Mouse (Mus musculus): ENCODE results near the gene Larp4.

DNA sequence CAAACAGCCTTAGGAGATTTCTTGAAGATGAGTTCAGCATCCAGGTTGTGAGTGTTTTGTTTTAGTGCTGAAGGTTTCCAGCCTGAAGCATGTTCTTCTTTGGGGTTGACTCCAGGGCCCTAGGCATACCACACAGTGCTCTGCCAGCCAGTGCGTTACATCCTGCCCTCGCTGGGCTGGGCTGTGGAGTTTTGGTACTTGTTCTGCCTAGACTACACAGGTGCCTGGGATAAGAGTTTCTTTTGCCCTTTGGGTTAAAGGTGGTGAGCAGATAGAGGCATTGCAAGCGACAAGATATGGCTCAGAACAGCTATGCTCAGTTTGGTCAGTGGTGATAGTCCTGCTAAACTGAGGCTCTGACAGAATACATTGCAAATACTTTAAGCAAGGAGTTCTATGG is 88.3 kb downstream of the Larp4 start:
- TF ChIP-seq POLR2A (IDR thresholded peaks at IDR 0.05; ENCODE audit: extremely low read depth, insufficient read depth, low read length) (no peak), CTCF (IDR thresholded peaks at IDR 0.05; ENCODE audit: low read depth, low read length) (no peak)

Measured in liver, adult 2 months (tissue).